Mouse (Mus musculus): ENCODE results near the gene Lpar1. TPM values are rescaled to one million over a fixed set of nuclear protein-coding genes. Genes with fewer than 3 reads are reported as not detected.

The Lpar1 gene
- total RNA-seq, 2 experiments from 2014 or later: 14.8 to 15.4 TPM

DNA sequence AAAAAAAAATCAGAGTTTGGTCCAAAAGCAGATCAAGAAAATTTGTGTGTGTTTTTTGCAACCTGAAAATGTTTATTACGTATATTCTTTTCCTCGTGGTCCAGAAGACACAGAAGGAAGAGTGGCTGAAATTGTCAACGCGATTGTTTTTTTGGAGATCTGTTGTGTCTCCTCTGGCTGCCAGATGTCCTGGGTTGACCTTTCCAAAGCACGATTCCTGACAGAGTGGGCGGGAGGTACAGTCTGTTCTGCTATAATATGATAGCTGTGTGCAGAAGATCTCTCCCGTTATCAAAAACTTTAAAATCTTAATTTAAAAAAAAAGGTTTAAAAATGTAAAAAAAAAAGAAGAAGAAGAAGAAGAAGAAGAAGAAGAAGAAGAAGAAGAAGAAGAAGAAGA, 105.9 kb downstream of the Lpar1 start:
- peak; percentile 71 for DNase-seq

DNA sequence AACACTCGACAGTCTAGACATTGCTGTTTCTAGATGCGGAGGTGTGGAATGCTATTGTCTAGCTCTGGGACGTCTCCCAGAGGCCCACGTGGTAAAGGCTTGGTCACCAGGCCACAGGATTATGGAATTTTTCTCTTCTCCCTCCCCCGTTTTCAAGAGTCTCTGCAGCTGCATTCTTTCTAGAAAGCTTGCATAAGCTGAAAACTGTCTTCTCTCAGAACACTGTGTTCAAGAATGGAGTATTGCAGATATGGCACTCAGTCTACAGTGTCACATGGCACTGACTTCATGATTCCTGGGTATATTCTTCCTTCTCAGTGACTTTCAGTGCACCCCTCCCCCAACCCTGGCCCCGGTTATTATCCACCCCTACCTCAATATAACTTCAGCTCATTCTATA, 107.9 kb downstream of the Lpar1 start:
- DNase-seq: peak; percentile 14

DNA sequence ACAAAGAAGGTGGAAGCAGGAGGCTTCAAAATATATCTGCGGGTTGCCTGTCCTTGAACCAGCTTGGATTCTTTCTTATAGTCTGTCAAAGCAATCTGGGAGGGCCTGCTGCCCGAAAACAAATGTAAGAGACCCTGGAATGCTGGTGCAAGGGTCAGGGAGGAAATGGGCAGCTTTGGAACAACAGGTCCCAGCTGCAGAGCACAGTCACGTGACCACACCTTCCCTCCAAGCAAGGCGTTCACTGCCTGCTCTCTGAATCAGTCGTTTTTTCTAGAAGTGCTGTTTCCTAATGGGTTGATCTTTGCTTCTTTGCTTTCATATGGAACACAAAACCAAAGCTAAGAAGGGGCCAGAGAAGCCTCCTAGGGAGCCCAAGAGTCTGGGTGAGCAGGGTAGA, 111.4 kb downstream of the Lpar1 start:
- DNase-seq: no peak

- DNase-seq: no peak
Observed at GRCm38 (mm10) chr4:58438654-58439053, 115.0 kb downstream of the Lpar1 start.

DNA sequence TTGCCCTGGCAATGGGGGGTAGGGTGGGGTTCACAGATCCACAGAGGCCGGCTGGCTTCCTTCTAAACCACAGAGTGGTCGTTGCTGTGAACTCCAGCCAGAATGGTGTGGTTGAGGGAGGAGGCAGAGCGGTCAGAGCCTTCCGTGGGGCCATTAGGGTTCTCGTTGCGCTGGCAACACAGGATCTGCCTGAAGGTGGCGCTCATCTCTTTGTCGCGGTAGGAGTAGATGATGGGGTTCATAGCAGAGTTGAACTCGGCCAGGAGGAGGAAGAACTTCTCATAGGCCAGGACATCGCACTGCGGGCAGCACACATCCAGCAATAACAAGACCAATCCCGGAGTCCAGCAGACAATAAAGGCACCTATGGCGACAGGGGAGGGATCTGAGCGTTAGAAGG, 116.4 kb downstream of the Lpar1 start:
- no peak for DNase-seq

DNA sequence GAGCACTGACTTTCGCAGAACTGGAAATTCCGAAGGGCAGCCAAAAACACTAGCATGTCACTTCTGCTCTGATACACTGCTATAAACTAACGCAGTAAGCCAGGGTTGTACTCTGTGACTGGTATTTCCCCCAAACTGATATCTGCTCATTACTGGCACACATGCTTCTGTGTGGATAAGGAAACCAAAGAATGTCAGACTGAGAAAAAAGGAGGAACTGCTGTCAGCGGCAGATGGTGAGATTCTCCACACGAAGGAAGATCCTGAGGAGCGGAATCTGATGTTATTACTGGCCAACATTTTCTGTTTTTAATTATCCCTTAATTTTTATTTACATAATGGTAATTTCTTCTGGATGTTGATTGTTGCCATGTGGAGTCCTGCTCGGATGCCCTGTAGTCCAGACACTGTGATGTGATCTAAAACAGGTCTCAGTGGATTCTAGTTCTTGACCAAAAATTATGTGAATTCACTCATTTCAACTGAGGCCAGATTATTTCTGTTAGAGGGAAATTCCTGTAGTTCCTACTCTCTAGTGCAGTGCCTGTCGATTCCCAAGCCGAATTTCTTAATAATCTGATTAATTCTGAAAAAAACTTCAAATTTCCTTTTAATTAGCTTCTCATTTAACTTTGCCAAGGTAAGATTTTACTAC, 130.3 kb downstream of the Lpar1 start:
- DNase-seq: no peak

DNA sequence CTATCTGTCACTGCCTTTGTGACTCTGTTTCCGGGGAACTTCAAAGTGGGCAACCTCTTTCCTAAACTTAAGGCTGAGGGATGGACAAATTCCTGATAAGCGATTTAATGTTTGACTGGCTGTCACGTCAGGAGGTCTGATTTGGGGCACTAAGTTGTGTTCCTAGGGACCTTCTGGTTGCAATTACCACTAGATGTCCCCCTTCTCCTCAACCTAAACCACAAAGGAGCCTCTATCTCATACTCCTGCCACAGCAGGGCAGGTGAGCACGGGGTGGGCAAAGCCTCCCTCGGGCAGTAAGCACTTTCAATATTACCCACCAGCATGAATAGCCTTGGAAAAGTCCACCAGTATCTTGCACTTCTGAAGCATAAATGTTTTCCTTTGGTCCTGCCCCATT, 134.5 kb downstream of the Lpar1 start:
- no peak for DNase-seq

DNA sequence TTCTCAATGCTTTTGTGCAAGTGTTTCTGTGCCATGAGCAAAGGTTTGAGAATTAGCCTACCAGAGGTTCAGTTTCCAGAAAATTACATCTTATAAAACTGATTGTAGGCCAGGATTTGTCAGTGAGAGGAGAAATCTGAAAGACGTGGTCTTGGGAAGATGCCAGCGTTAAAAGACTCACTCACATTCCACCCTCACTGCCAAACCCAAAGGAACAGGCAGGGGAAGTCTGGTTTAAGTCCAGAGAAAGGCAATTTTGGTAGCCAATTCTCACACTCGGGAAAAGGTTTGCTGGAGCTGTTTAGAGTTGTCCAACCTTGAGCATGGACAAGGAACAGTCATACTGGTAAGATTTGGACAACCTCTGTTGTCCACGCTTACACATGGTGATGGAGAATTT, 136.4 kb downstream of the Lpar1 start:
- no peak for DNase-seq

DNA sequence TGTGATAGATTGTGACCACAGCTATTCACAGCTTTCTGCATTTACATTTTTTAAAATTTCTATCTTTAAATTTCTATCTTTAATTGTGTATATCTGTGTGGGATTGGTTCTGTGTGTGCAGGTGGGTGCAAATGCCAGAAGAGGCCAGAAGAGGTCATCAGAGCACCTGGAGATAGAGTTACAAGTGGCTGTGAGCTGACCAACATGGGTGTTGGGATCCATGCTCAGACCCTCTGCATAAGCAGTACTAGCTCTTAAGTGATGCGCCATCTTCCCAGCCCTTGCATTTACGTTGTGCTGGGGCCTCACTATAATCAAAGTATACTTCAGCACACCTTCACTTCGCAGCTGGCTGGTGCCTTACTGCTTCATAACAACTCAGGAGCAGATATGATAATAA, 138.2 kb downstream of the Lpar1 start:
- no peak for DNase-seq

- DNase-seq: peak; percentile 30
Observed at GRCm38 (mm10) chr4:58413188-58414185, 140.2 kb downstream of the Lpar1 start.

DNA sequence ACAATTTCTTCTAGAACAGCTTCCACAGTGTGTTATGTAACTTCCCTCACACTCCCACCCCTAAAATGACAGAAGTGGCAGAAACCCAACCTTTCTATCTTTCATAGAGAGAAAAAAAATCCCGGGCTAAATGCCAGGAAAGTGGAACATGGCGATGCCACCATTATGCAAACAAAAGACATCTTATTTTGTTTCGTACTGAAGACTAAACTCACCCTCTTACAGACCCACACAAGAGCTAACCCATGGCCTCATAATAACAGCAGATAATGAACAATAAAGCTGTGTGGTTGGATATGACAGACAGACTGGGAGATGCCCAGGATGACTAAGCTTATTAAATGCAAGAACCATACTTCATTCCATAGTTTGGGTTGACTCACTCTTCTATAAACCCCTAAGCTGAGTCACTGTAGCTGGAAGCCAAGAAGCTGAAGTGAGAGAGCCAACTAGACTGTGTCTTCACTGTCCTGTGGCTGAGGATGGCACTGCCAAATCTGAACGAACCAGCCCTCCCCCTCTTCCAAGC, 151.7 kb downstream of the Lpar1 start:
- no peak for DNase-seq

DNA sequence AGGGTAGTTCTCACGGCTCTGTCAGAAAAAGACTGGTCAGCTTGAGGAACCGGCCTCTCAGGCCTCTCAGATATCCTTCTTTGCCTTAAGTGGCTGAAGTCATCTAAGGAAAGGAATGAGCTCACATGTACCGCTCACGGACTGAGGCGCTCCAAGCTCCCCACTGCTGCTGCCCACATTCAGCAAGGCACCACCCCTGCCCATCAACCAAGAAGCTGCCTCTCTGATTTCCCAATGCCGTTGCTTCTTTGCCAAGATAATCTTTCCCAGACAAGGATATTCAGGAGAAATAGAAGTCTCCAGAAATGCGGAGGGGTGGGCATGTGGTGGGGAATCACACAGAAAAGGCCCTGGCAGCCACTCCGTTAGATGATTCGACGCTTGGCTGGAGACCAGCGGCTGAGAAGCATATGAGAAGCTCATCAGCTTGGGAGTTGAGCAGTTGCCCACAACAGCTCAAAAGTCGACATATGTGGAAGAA, 152.8 kb downstream of the Lpar1 start:
- DNase-seq: peak; percentile 65

Small RNA genes within 50 kb of the gene (microRNA-seq; reads per million reads assigned to microRNA genes)
- 0 to 0.26 reads per million in 2 experiments for gene Mir3095 (ENCODE audit: borderline replicate concordance in 2 of 2)

Other genes with a start within 250 kb of the Lpar1 start
- gene Olfr267, start 233.8 kb upstream of the Lpar1 start, total RNA-seq (2021): not detected